Mouse (Mus musculus) midbrain, postnatal 0 days (tissue): ENCODE measurements around the gene Slc25a30. TPM values are rescaled to one million over a fixed set of nuclear protein-coding genes. Genes with fewer than 3 reads are reported as not detected.

ENCODE experiments used
- ATAC-seq: fragments of 200-750 bp; cut with Nextera tagmentation; 2 replicates; pipeline ENCODE4 v1.8.0; 2017; ENCODE audit warnings: moderate number of reproducible peaks, mild to moderate bottlenecking, moderate TSS enrichment, moderate library complexity; ENCODE audit not compliant: low FRiP score
- DNase-seq: peaks from one replicate; pipeline ENCODE4 v3.0.0-alpha.2; 2015; ENCODE audit warnings: low spot score
- H3K27ac ChIP-seq: fragments of 300-500 bp; sonication (generic); 2 replicates; pipeline ENCODE4 v1.5.1; 2014; ENCODE audit warnings: low read depth, mild to moderate bottlenecking, low read length, mixed read lengths
- H3K27me3 ChIP-seq: fragments of 300-500 bp; sonication (generic); 2 replicates; pipeline ENCODE4 v1.6.1; 2014; ENCODE audit warnings: low read length, control low read depth, mixed read lengths; ENCODE audit not compliant: insufficient read depth
- H3K36me3 ChIP-seq: fragments of 300-500 bp; sonication (generic); 2 replicates; pipeline ENCODE4 v1.6.1; 2014; ENCODE audit warnings: low read length, control low read depth, mixed read lengths; ENCODE audit not compliant: insufficient read depth
- H3K4me1 ChIP-seq: fragments of 300-500 bp; sonication (generic); 2 replicates; pipeline ENCODE4 v1.6.1; 2014; ENCODE audit warnings: mild to moderate bottlenecking, control low read depth, antibody characterized with exemption, low read length, mixed read lengths; ENCODE audit not compliant: insufficient read depth
- H3K4me2 ChIP-seq: fragments of 300-500 bp; sonication (generic); 2 replicates; pipeline ENCODE4 v1.6.1; 2014; ENCODE audit warnings: low read depth, mild to moderate bottlenecking, low read length, mixed read lengths; ENCODE audit not compliant: poor library complexity, severe bottlenecking
- H3K4me3 ChIP-seq: fragments of 300-500 bp; sonication (generic); 2 replicates; pipeline ENCODE4 v1.5.1; 2014; ENCODE audit warnings: low read depth, mild to moderate bottlenecking, low read length, moderate library complexity
- H3K9ac ChIP-seq: fragments of 300-500 bp; sonication (generic); replicated peaks from 2 replicates; pipeline ENCODE4 v1.6.1; 2014; ENCODE audit warnings: mild to moderate bottlenecking, low read length, moderate library complexity, mixed read lengths; ENCODE audit not compliant: poor library complexity, severe bottlenecking
- H3K9me3 ChIP-seq: fragments of 300-500 bp; sonication (generic); 2 replicates; pipeline ENCODE4 v1.6.1; 2016; ENCODE audit warnings: low read length, control low read depth
- CTCF ChIP-seq: IDR thresholded peaks from 2 replicates; pipeline ENCODE4 v1.5.1; 2016; ENCODE audit warnings: antibody characterized with exemption, mild to moderate bottlenecking
- WGBS: fragments of 180-500 bp; shearing (Covaris S2); extraction: QIAGEN DNeasy Blood & Tissue Kit; methylation state at CpG from one replicate; pipeline ENCODE4 v1.1.7; 2014; 5-methylcytosine and 5-hydroxymethylcytosine counted together
- polyA plus RNA-seq: library from polyadenylated mRNA; unstranded; fragments of >200 nt; fragmentation: Nextera tagmentation; extraction: Ambion mirVana; gene quantifications from 2 replicates; pipeline ENCODE4 v1.2.1, GENCODE M21; 2015
- total RNA-seq: library from RNA; depleted of rRNA; stranded (reverse); fragments of >200 nt; gene quantifications from 2 replicates; pipeline ENCODE4 v1.2.3, GENCODE M21; 2014; rRNA removed

The Slc25a30 gene
- total RNA-seq (9.6 and 17.1 TPM in 2 replicates), polyA plus RNA-seq (6.2 and 6.5 TPM in 2 replicates)

DNA sequence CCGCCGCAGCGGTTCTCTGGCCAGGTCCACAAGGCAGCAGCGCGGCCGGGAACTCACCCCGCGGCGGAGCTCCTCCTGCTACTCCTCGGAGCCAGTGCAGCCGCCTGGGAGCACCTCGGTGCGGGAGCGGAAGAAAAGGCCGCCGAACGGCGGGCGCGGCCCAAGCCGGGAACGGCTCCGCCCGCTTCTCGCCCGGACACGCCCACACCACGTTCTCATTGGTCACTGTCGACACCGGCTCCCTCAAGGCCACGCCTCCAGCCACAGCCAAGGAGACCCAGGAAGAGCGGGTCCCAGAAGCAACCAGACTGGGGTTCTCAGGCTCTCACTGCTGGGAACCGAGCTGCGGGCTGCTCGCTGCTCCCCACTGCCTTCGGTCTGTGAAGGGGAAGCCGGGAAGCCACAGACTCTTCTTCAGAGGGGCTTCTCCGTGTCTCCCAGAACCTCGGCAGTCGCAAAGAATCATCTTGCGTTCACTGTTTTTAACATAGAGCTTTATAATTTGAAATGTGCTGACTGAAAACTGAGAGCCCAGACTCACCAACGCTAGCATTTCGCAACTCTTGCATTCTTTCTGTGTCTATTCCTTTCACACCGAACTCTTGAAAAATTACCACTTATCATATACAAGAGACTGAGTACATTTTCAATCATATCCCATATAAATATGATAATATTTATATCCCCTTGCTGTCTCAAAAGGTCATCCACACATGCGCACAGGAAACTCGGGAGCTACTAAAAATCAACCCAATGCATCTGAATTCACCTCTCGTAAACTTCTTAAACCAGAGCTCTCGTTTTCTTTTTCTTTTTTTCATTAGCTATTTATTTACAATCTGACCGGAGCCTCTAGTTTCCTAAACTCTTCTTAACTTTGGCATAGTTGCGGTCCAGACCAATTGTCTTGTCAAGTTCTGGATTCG lies at the start of gene Slc25a30:
Gene Slc25a30 (minus strand): TSS at position 170 of the 926 bp plus-strand sequence.
- Histone ChIP-seq H3K4me1 (no peaks in the 10 kb centered on the region), H3K9me3 (no peaks in the 10 kb centered on the region), H3K4me3 (peak within 1 kb of the TSS; percentile 77), H3K36me3 (no peaks in the 10 kb centered on the region), H3K9ac (peak within 1 kb of the TSS; percentile 86), H3K4me2 (peak within 1 kb of the TSS; percentile 57), H3K27ac (peak within 1 kb of the TSS; percentile 92), H3K27me3 (no peaks in the 10 kb centered on the region)
- 6% methylated on average over 51 of the region's 51 CpGs for WGBS
- peak; percentile 97 for DNase-seq
- ATAC-seq: peak; percentile 98
- TF ChIP-seq CTCF: no peak

DNA sequence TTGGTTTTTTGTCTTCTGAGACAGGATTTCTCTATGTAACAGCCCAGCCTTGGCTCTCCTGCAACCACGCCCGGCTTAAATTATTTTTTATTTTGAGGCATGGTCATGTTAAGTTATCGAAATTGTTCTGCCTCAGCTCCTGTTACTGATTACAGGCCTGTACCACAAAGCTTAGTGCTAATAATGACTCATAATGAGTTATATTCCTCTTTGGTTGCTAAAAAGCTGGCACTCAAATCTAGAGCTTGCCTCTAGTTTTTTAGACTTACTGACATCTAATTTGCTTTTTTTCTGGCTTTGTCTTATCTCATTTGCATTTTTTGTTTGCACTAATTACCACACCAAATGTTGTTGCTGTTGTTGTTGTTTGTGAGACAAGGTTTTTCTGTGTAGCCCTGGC lies 49.7 kb upstream of the Slc25a30 start:
- TF ChIP-seq CTCF: no peak
- Histone ChIP-seq H3K4me2 (no peak overlapping the region), H3K9me3 (no peaks in the 10 kb centered on the region), H3K27ac (no peak overlapping the region), H3K27me3 (no peaks in the 10 kb centered on the region), H3K36me3 (no peaks in the 10 kb centered on the region), H3K9ac (no peak overlapping the region), H3K4me3 (no peak overlapping the region), H3K4me1 (peaks cover 6% of the 10 kb centered on the region)
- over 99% methylated on average over 3 of the region's 3 CpGs for WGBS
- DNase-seq: no peak
- ATAC-seq: no peak

DNA sequence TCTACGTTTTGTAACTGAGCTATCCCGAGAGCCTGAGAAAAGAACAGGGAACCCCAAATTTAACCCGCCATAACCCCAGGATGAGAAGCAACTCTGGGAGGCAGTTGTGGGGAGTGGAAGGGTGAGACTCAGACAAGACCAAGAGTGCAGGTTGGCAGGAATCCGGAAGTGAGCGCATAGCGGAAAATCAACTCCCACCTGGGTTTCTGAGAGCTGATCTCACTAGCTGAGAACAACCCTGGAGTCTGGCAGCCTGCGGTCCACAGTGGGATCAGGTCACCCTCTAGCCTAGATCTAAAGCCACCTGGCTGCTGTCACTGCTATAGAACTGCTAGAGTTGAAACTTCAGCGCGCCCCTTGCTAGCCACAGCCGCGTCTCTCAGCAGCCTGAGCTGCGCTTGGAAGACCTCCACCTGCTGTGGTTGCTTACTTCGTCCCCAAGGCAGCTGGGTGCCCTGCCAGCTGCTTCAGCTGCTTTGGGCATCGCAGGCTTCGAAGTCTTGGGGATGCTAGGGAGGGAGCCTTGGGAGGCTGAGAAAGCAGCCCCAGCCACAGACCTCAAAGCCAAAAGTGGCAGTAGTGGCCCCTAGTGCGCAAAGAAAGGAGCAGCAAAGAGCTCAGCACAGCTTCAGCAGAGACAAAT lies 48.0 kb upstream of the Slc25a30 start:
- no peaks in the 10 kb centered on the region for H3K9me3 ChIP-seq
- ATAC-seq: peak; percentile 50
- H3K4me1 ChIP-seq: peaks cover 6% of the 10 kb centered on the region
- no peaks in the 10 kb centered on the region for H3K27me3 ChIP-seq
- H3K36me3 ChIP-seq: no peaks in the 10 kb centered on the region
- TF ChIP-seq CTCF: peak; percentile 43
- peak overlapping the region; percentile 37 for H3K4me3 ChIP-seq
- DNase-seq: peak; percentile 46
- H3K9ac ChIP-seq: peak overlapping the region; percentile 56
- H3K4me2 ChIP-seq: peak overlapping the region; percentile 87
- peak overlapping the region; percentile 81 for H3K27ac ChIP-seq
- WGBS: under 1% methylated on average over 16 of the region's 16 CpGs

DNA sequence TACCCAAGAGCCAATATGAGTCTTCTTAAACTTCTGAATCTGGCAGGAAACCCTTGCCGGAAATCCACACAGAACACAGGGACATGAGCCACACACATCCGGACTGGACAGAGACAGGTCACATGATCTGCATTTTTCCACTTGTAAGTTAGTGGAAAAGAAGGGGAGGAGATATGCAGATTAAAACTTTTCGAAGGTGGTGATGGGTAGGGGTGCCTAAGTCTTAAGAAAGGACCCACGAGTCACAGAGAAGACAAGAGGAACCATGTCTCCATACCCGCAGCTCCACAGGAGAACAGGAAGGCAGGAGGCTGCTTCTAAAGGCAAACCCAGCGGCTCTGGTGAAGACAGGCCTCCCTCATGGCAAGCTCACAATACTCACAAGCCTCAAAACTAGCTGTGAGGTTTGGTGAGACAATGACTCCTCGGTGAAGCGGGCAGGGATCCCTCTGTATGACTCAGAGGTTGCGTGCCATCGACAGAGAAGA lies 47.5 kb upstream of the Slc25a30 start:
- DNase-seq (peak; percentile 81), ATAC-seq (peak; percentile 82)
- Histone ChIP-seq H3K4me1 (peaks cover 6% of the 10 kb centered on the region), H3K4me2 (peak overlapping the region; percentile 87), H3K27ac (peak overlapping the region; percentile 81), H3K4me3 (peak overlapping the region; percentile 37), H3K36me3 (no peaks in the 10 kb centered on the region), H3K9ac (peak overlapping the region; percentile 56), H3K27me3 (no peaks in the 10 kb centered on the region), H3K9me3 (no peaks in the 10 kb centered on the region)
- WGBS: under 1% methylated on average over 10 of the region's 10 CpGs
- TF ChIP-seq CTCF: no peak

DNA sequence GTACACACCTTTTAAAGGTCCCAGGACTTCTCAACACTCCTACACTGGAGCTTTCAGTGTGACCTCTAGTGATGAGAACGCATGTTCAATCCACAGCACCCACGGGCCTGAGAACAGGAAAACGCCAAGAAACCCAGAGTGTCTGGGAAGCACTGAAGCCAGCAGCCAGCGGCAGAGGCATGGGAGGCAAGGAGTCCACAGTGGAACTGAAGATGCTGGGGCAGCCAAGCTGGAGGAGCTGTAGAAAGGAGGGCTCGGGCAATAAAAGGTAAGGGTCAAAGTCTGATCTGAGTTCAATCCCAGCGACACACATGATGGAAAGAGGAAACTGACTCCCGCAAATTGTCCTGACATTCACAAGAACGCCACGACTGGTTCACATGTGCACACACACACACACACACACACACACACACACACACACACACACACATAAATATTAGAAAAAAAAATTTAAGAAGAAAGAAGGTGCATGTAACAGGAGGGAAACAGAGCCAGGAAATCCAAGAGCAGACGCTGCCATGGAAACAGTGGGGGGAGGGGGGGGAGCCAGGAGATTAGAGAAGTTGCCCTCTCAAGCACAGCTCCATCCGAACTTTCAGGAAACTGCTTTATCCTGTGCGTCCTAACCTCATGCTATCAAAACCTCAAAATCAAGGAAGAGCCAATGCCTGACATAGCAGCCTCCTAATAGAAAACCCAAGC lies 46.9 kb upstream of the Slc25a30 start:
- H3K27ac ChIP-seq: peak overlapping the region; percentile 81
- WGBS: 4% methylated on average over 12 of the region's 12 CpGs
- H3K4me2 ChIP-seq: peak overlapping the region; percentile 87
- no peak overlapping the region for H3K9ac ChIP-seq
- peaks cover 6% of the 10 kb centered on the region for H3K4me1 ChIP-seq
- no peaks in the 10 kb centered on the region for H3K36me3 ChIP-seq
- no peaks in the 10 kb centered on the region for H3K9me3 ChIP-seq
- no peak for TF ChIP-seq CTCF
- H3K27me3 ChIP-seq: no peaks in the 10 kb centered on the region
- peak overlapping the region; percentile 37 for H3K4me3 ChIP-seq
- DNase-seq (peak; percentile 10), ATAC-seq (peak; percentile 38)
